Mouse (Mus musculus) liver, embryonic 16.5 days (tissue): Measurements from ENCODE around the gene Gm11627. TPM values are rescaled to one million over a fixed set of nuclear protein-coding genes. Genes with fewer than 3 reads are reported as not detected.
"Not testable (repeated sequence)": the region's sequence is repeated elsewhere in the genome, so short reads cannot be mapped to it uniquely, and the experiment has no call there.

Source experiments
- ATAC-seq: fragments of 200-750 bp; cut with Nextera tagmentation; 2 replicates; pipeline ENCODE4 v1.8.0; 2017; ENCODE audit warnings: low read depth, mild to moderate bottlenecking, moderate number of reproducible peaks, moderate library complexity
- H3K27ac ChIP-seq: fragments of 300-500 bp; sonication (generic); 2 replicates; pipeline ENCODE4 v1.5.1; 2014; ENCODE audit warnings: mild to moderate bottlenecking, low read length
- H3K27me3 ChIP-seq: fragments of 300-500 bp; sonication (generic); 2 replicates; pipeline ENCODE4 v1.6.1; 2014; ENCODE audit warnings: low read depth, low read length, mixed read lengths; ENCODE audit not compliant: control insufficient read depth, insufficient read depth
- H3K36me3 ChIP-seq: fragments of 300-500 bp; sonication (generic); 2 replicates; pipeline ENCODE4 v1.6.1; 2014; ENCODE audit warnings: mild to moderate bottlenecking; ENCODE audit not compliant: control insufficient read depth, insufficient read depth
- H3K4me1 ChIP-seq: fragments of 300-500 bp; sonication (generic); 2 replicates; pipeline ENCODE4 v1.6.1; 2014; ENCODE audit warnings: low read depth, low read length, mixed read lengths; ENCODE audit not compliant: control insufficient read depth
- H3K4me2 ChIP-seq: fragments of 300-500 bp; sonication (generic); 2 replicates; pipeline ENCODE4 v1.6.1; 2014; ENCODE audit warnings: low read depth, low read length, mixed read lengths
- H3K4me3 ChIP-seq: fragments of 300-500 bp; sonication (generic); 2 replicates; pipeline ENCODE4 v1.5.1; 2014; ENCODE audit warnings: low read depth, mild to moderate bottlenecking, low read length
- H3K9ac ChIP-seq: fragments of 300-500 bp; sonication (generic); 2 replicates; pipeline ENCODE4 v1.6.1; 2014; ENCODE audit warnings: low read depth, low read length
- H3K9me3 ChIP-seq: fragments of 300-500 bp; sonication (generic); replicated peaks from 2 replicates; pipeline ENCODE4 v1.6.1; 2016; ENCODE audit warnings: low read length; ENCODE audit not compliant: control insufficient read depth
- WGBS: fragments of 180-500 bp; shearing (Covaris S2); extraction: QIAGEN DNeasy Blood & Tissue Kit; methylation state at CpG from one replicate; pipeline ENCODE4 v1.1.7; 2014; ENCODE audit not compliant: insufficient replicate concordance; 5-methylcytosine and 5-hydroxymethylcytosine counted together
- polyA plus RNA-seq: library from polyadenylated mRNA; unstranded; fragments of >200 nt; fragmentation: Nextera tagmentation; extraction: Ambion mirVana; gene quantifications from 2 replicates; pipeline ENCODE4 v1.2.1, GENCODE M21; 2015

The Gm11627 gene
- polyA plus RNA-seq, 1 experiment from 2014 or later: 0.26 TPM

DNA sequence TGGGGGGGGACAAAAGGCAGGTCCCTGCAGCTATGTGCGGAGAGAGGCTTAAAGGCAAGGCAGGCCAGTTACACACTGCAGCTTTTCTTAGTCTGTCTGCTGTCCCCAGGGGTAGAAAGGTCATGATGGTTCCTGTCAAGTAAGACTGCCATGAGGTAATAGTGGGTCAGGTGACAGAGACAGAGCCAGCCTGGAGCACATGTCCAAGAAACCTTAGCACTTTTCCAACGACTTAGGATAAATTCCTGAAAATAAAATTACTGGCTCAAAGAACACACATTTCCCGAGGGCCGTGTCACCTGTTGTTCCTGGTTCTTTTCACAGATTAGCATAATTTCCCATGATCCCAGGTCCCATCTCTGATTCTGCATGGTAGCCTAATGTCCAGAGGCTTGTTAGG lies 31.0 kb upstream of the Gm11627 start:
- Histone ChIP-seq H3K4me1 (no peaks in the 10 kb centered on the region), H3K27me3 (peaks cover 37% of the 10 kb centered on the region), H3K9me3 (no peaks in the 10 kb centered on the region), H3K4me3 (no peak overlapping the region), H3K4me2 (no peak overlapping the region), H3K9ac (no peak overlapping the region), H3K27ac (no peak overlapping the region), H3K36me3 (no peaks in the 10 kb centered on the region)
- ATAC-seq: no peak
- 55% methylated on average over 4 of the region's 4 CpGs for WGBS

DNA sequence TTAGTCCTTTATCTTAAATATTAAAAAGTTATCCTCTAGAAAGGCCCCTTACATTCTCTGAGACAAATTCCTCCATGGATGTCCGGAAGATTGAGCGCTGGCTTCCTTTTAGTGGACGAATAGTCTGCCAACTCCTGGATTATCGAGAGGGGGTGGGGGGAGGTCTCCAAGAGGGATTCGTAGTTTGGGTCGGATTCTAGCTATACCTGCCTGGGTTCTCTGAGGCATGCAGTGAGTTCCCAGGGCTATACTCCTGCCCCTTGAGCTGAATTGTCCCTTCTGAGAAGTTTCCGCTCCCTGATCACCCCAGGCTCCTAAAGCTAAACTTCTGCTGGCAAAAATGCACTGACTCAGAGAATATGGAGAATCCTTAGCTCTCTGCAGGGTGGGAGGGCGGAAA lies 30.2 kb upstream of the Gm11627 start:
- Histone ChIP-seq H3K9ac (no peak overlapping the region), H3K4me1 (no peaks in the 10 kb centered on the region; the same call in 1 of the 2 replicates), H3K27ac (no peak overlapping the region), H3K9me3 (no peaks in the 10 kb centered on the region), H3K27me3 (peaks cover 45% of the 10 kb centered on the region), H3K4me3 (no peak overlapping the region), H3K36me3 (no peaks in the 10 kb centered on the region), H3K4me2 (no peak overlapping the region)
- no peak for ATAC-seq
- 58% methylated on average over 8 of the region's 8 CpGs for WGBS

DNA sequence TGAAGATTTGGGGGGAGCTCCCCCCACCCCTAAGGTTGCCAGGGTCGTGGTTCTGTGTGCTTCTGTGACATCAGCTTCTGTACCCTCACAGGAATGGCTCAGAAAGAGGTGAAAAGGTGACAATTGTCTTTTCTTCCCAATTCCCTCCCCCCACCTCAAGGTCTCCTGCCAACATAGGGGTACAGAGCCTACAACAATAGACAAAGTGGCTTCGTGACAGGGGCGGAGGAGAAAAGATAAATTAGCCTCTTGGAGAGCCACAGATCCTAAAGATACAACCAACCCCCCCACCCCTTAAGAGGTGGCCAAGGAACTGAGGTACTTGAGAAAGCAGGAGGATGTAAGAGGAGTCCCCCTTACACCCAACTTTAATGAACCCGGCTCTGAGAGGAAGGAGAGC lies 29.4 kb upstream of the Gm11627 start:
- no peak overlapping the region for H3K4me3 ChIP-seq
- no peaks in the 10 kb centered on the region; the same call in 1 of the 2 replicates for H3K4me1 ChIP-seq
- H3K27me3 ChIP-seq: peaks cover 53% of the 10 kb centered on the region
- no peaks in the 10 kb centered on the region for H3K36me3 ChIP-seq
- no peak overlapping the region for H3K9ac ChIP-seq
- WGBS: 43% methylated on average over 4 of the region's 4 CpGs
- no peak overlapping the region for H3K4me2 ChIP-seq
- no peaks in the 10 kb centered on the region for H3K9me3 ChIP-seq
- ATAC-seq: no peak
- no peak overlapping the region for H3K27ac ChIP-seq

DNA sequence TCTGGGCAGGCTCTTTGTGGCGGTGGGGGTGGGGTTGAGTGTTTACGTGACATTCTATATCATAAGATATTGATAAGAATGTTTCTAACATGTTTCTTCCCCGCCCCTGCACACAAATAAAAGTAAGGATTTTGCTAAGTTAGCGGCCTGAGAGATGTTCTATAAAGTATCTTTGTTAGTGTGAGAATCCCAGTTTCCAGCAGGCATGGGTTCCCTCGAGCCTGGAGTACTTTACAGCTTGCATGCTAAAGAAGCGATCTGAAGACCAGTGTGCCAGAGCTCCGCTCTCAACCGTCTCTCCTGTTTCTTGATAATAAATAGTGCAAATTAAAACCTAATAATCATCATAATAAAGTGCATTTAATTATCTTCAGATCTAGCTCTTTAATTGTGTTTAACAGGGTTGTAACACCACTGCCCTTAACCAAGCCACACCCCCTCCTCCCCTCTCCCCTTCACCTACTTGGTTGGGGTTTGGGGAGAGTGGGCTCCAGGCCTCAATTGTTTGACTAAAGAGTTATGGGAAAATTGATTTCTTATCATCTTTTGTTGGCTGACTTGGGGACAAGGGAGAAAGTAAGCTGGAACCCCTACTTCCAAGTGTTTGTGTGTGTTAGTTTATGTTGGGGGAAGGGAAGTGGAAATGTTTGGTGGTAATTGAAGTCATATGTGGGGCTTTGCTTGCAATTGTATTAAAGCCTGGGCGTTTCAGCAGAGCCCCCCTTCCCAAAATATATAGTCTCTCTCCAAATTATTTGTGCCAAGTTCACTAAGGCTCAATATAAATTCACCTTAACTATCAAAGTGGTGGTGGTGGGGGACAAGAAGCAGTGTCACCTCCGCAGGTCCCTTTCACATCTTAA lies 28.7 kb upstream of the Gm11627 start:
- H3K27me3 ChIP-seq: peaks cover 60% of the 10 kb centered on the region
- no peak overlapping the region for H3K9ac ChIP-seq
- H3K36me3 ChIP-seq: no peaks in the 10 kb centered on the region
- no peak overlapping the region for H3K4me2 ChIP-seq
- H3K4me1 ChIP-seq: no peaks in the 10 kb centered on the region; the same call in 1 of the 2 replicates
- no peaks in the 10 kb centered on the region for H3K9me3 ChIP-seq
- no peak for ATAC-seq
- no peak overlapping the region for H3K4me3 ChIP-seq
- WGBS: 50% methylated on average over 10 of the region's 10 CpGs
- H3K27ac ChIP-seq: no peak overlapping the region

DNA sequence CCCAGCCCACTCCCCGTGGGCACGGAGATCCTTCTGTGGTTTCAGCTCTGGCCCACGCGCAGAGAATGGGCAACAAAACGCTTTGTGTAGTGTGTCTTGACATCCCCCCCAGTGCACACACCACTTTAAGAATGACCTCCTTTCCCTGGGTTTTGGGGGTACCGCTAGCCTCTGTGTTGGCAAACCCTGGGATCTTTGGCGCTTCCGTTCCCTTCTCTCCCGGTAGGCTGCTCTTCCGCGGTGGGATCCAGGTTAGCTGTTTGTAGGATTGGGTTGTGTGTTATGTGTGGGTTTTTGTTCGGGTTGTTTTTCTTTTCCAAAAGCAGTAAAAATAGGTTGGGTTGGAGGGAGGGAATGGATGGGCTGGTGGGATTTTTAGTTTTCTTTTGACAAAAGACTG lies 27.9 kb upstream of the Gm11627 start:
- not testable (repeated sequence) for H3K9me3 ChIP-seq, H3K27ac ChIP-seq, H3K4me1 ChIP-seq, H3K9ac ChIP-seq, H3K4me3 ChIP-seq, ATAC-seq, H3K36me3 ChIP-seq, H3K4me2 ChIP-seq
- H3K27me3 ChIP-seq: peaks cover 67% of the 10 kb centered on the region
- WGBS: 16% methylated on average over 12 of the region's 12 CpGs

DNA sequence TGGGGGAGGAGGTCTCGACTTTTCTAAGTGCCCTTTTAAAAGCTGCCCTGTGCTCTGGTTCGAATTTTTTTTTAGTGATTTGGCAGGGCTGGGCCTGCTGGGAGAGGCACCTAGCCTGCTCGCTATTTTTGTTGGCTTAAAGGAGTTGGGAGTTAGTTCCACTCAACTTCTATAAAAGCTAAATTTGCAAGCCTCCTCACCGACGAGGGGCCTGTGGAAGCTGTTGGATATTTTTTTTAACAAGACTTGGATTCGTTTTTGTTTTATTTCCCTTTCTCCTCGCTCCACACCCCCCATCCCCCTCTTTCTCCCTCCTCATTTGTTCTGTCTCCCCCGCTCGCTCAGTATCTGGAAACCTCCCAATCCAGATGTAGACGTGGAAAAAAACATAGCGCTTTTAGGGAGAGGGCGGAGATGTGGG lies 27.5 kb upstream of the Gm11627 start:
- H3K9me3 ChIP-seq: no peaks in the 10 kb centered on the region
- H3K9ac ChIP-seq: no peak overlapping the region
- no peak for ATAC-seq
- 11% methylated on average over 12 of the region's 12 CpGs for WGBS
- H3K27me3 ChIP-seq: peaks cover 71% of the 10 kb centered on the region
- H3K36me3 ChIP-seq: no peaks in the 10 kb centered on the region
- no peaks in the 10 kb centered on the region; the same call in 1 of the 2 replicates for H3K4me1 ChIP-seq
- no peak overlapping the region for H3K4me3 ChIP-seq
- H3K27ac ChIP-seq: no peak overlapping the region
- no peak overlapping the region for H3K4me2 ChIP-seq

DNA sequence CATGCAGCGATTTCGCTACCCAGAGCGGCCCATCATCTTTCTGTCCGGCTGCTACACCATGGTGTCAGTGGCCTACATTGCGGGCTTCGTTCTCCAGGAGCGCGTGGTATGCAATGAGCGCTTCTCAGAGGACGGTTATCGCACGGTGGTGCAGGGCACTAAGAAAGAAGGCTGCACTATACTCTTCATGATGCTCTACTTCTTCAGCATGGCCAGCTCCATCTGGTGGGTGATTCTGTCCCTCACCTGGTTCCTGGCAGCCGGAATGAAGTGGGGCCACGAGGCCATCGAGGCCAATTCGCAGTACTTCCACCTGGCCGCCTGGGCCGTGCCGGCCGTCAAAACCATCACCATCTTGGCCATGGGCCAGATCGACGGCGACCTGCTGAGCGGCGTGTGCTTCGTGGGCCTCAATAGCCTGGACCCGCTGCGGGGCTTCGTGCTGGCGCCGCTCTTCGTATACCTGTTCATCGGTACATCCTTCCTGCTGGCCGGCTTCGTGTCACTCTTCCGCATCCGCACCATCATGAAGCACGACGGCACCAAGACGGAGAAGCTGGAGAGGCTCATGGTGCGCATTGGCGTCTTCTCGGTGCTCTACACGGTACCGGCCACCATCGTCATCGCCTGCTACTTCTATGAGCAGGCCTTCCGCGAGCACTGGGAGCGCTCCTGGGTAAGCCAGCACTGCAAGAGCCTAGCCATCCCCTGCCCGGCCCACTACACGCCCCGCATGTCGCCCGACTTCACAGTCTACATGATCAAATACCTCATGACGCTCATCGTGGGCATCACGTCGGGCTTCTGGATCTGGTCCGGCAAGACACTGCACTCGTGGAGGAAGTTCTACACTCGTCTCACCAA lies 26.5 kb upstream of the Gm11627 start:
- no peak for ATAC-seq
- Histone ChIP-seq H3K27ac (no peak overlapping the region), H3K27me3 (peaks cover 76% of the 10 kb centered on the region), H3K4me3 (peak overlapping the region; percentile 49; the same call in 1 of the 2 replicates), H3K9me3 (no peaks in the 10 kb centered on the region), H3K36me3 (no peaks in the 10 kb centered on the region), H3K4me2 (peak overlapping the region; percentile 55; the same call in 1 of the 2 replicates), H3K4me1 (no peaks in the 10 kb centered on the region; the same call in 1 of the 2 replicates), H3K9ac (no peak overlapping the region)
- WGBS: 4% methylated on average over 62 of the region's 62 CpGs

DNA sequence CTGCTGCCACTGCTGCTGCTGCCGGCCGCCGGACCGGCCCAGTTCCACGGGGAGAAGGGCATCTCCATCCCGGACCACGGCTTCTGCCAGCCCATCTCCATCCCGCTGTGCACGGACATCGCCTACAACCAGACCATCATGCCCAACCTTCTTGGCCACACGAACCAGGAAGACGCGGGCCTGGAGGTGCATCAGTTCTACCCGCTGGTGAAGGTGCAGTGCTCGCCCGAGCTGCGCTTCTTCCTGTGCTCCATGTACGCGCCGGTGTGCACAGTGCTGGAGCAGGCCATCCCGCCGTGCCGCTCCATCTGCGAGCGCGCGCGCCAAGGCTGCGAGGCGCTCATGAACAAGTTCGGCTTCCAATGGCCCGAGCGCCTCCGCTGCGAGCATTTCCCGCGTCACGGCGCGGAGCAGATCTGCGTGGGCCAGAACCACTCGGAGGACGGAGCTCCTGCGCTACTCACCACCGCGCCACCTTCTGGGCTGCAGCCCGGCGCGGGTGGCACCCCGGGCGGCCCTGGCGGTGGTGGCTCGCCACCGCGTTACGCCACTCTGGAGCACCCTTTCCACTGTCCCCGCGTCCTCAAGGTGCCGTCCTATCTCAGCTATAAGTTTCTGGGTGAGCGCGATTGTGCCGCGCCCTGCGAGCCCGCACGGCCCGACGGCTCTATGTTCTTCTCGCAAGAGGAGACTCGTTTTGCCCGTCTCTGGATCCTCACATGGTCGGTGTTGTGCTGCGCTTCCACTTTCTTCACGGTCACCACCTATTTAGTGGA lies 25.7 kb upstream of the Gm11627 start:
- Histone ChIP-seq H3K27ac (no peak overlapping the region), H3K9ac (no peak overlapping the region), H3K27me3 (peaks cover 77% of the 10 kb centered on the region)

More for the DNA sequence above, 25.7 kb upstream of the Gm11627 start:
- Histone ChIP-seq H3K4me3 (peak overlapping the region; percentile 49), H3K9me3 (no peaks in the 10 kb centered on the region), H3K36me3 (no peaks in the 10 kb centered on the region), H3K4me2 (peak overlapping the region; percentile 55), H3K4me1 (no peaks in the 10 kb centered on the region; the same call in 1 of the 2 replicates)
- no peak for ATAC-seq
- WGBS: under 1% methylated on average over 73 of the region's 74 CpGs
